Mouse (Mus musculus): Measurements from ENCODE around the gene 9530002B09Rik.

9530002B09Rik gene

DNA sequence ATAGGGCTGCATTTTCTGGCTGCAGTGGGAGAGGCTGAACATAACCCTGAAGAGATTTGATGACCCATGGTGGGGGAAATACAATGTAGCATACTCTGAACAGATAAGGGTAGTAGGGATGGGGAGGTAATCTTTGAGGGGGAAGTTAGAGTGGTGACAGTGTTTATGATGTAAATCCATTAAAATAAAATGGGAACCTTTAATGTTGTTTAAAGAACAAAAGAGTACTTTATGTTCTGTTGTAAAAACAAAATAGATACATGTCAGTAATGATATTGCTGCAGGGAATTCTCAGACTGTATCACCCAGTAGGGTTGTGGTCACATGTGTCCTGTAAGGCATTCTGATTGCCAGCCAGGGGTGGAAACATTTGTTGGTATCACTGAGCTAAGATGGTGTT, at the start of gene 9530002B09Rik:
TSS of gene 9530002B09Rik (plus strand) at position 301 of the 400 bp plus-strand sequence.
- no peak for DNase-seq (ENCODE audit: low spot score)
